Mouse (Mus musculus) stomach, postnatal 0 days (tissue): ENCODE results near the gene Zfp644. TPM values are rescaled to one million over a fixed set of nuclear protein-coding genes. Genes with fewer than 3 reads are reported as not detected.
A peak's percentile ranks its signal among the peaks of the same experiment; 100 is the strongest.

Experiments
- ATAC-seq: fragments of 200-750 bp; cut with Nextera tagmentation; 2 replicates; pipeline ENCODE4 v1.8.0; 2017; ENCODE audit not compliant: low FRiP score, low TSS enrichment
- DNase-seq: peaks from one replicate; pipeline ENCODE4 v3.0.0-alpha.2; 2016; ENCODE audit warnings: low spot score
- H3K27ac ChIP-seq: fragments of 300-500 bp; sonication (generic); replicated peaks from 2 replicates; pipeline ENCODE4 v1.5.1; 2014; ENCODE audit warnings: mild to moderate bottlenecking, control low read depth
- H3K27me3 ChIP-seq: fragments of 300-500 bp; sonication (generic); 2 replicates; pipeline ENCODE4 v1.6.1; 2014; ENCODE audit warnings: low read length; ENCODE audit not compliant: control insufficient read depth, insufficient read depth
- H3K36me3 ChIP-seq: fragments of 300-500 bp; sonication (generic); 2 replicates; pipeline ENCODE4 v1.6.1; 2014; ENCODE audit warnings: low read length, mixed read lengths; ENCODE audit not compliant: control insufficient read depth, insufficient read depth
- H3K4me1 ChIP-seq: fragments of 300-500 bp; sonication (generic); replicated peaks from 2 replicates; pipeline ENCODE4 v1.6.1; 2014; ENCODE audit warnings: antibody characterized with exemption; ENCODE audit not compliant: control insufficient read depth, insufficient read depth
- H3K4me2 ChIP-seq: fragments of 300-500 bp; sonication (generic); replicated peaks from 2 replicates; pipeline ENCODE4 v1.6.1; 2014; ENCODE audit warnings: low read depth, mild to moderate bottlenecking, control low read depth, moderate library complexity
- H3K4me3 ChIP-seq: fragments of 300-500 bp; sonication (generic); 2 replicates; pipeline ENCODE4 v1.5.1; 2014; ENCODE audit warnings: low read depth, low read length, control low read depth
- H3K9ac ChIP-seq: fragments of 300-500 bp; sonication (generic); 2 replicates; pipeline ENCODE4 v1.6.1; 2014; ENCODE audit warnings: mild to moderate bottlenecking, low read length, control low read depth, mixed read lengths
- H3K9me3 ChIP-seq: fragments of 300-500 bp; sonication (generic); 2 replicates; pipeline ENCODE4 v1.6.1; 2016; ENCODE audit warnings: low read length; ENCODE audit not compliant: control insufficient read depth
- CTCF ChIP-seq: IDR thresholded peaks from 2 replicates; pipeline ENCODE4 v1.5.1; 2016; ENCODE audit warnings: antibody characterized with exemption, low read depth, mild to moderate bottlenecking, moderate library complexity
- EP300 ChIP-seq: optimal IDR thresholded peaks from 2 replicates; pipeline ENCODE3; 2016; ENCODE audit warnings: antibody characterized with exemption
- WGBS: fragments of 180-500 bp; shearing (Covaris S2); extraction: QIAGEN DNeasy Blood & Tissue Kit; methylation state at CpG from one replicate; pipeline ENCODE4 v1.1.7; 2014; 5-methylcytosine and 5-hydroxymethylcytosine counted together
- polyA plus RNA-seq: library from polyadenylated mRNA; unstranded; fragments of >200 nt; fragmentation: Nextera tagmentation; extraction: Ambion mirVana; gene quantifications from 2 replicates; pipeline ENCODE4 v1.2.1, GENCODE M21; 2015

The Zfp644 gene
- polyA plus RNA-seq, 1 experiment from 2014 or later = 37.6 TPM

GRCm38 (mm10) chr5:106589006-106589405 lies 108.1 kb downstream of the Zfp644 start:
- Histone ChIP-seq H3K4me3 (no peak overlapping the region), H3K27me3 (no peaks in the 10 kb centered on the region), H3K9me3 (no peaks in the 10 kb centered on the region), H3K4me1 (no peaks in the 10 kb centered on the region), H3K9ac (no peak overlapping the region), H3K27ac (no peak overlapping the region), H3K36me3 (no peaks in the 10 kb centered on the region), H3K4me2 (no peak overlapping the region)
- TF ChIP-seq EP300 (no peak), CTCF (no peak)
- DNase-seq (no peak), ATAC-seq (no peak)
- 82% methylated on average over 9 of the region's 9 CpGs for WGBS

DNA sequence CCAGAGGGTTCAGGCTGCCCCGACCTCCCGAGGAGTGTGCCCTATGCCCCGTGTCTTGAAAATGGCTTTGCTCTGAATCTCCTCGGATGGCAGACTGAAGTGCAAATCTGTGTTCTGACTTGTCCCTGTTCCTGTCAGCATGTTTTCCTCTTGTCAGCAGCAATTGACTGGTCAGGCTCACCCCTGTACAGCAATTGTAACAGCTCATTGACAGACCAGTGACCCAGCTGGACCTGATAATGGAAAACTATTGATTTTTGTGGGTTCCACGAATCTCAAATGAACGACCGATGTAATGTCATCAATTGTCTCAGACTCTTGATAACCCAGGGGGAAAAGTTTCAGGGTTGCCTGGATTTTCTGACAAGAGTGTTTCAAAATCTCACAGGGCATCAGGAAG lies 116.1 kb downstream of the Zfp644 start:
- H3K9me3 ChIP-seq = no peaks in the 10 kb centered on the region
- H3K27ac ChIP-seq = no peak overlapping the region
- H3K4me3 ChIP-seq = no peak overlapping the region
- H3K4me1 ChIP-seq = no peaks in the 10 kb centered on the region
- H3K9ac ChIP-seq = no peak overlapping the region
- WGBS = 70% methylated on average over 7 of the region's 7 CpGs
- H3K36me3 ChIP-seq = no peaks in the 10 kb centered on the region
- no peak for DNase-seq
- ATAC-seq = no peak
- TF ChIP-seq CTCF (no peak), EP300 (no peak)
- H3K4me2 ChIP-seq = no peak overlapping the region
- H3K27me3 ChIP-seq = no peaks in the 10 kb centered on the region

DNA sequence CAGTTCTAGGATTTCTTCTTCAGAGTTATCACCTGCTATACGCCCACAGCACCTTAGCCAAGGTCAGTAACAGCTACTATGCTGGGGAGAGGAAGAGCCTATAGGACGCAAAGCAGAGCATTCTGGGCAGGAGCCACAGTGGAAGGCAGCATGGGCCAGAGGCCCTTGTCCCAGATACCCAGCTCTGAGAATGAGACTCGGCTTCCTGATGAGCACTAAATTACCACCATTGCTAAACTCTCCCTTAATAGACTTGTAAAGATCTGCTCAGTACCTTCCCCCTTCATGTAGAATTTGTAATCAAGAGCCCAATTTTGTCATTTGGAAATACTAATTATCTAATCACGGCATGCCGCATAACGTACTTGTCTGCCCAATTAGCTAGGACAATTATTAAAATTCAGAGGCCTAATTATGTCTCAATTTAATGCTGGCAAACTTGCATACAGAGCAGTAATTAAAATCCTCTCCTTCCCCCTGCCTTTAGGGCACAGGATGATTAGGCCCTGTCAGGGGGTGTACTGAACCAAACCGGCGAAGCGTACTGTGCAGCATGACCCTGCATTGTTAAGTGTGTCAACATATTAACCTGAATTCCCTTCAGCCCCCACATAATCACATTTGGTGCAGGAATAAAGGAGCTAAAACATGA lies 119.7 kb downstream of the Zfp644 start:
- Histone ChIP-seq H3K9me3 (no peaks in the 10 kb centered on the region), H3K4me3 (no peak overlapping the region), H3K9ac (no peak overlapping the region), H3K36me3 (no peaks in the 10 kb centered on the region), H3K4me2 (no peak overlapping the region), H3K27me3 (no peaks in the 10 kb centered on the region), H3K27ac (no peak overlapping the region), H3K4me1 (0 out of 2 replicates have a peak, but pooled peaks cover 3% of the 10 kb centered on the region)
- 80% methylated on average over 9 of the region's 9 CpGs for WGBS
- ATAC-seq (no peak), DNase-seq (no peak)
- no peak for TF ChIP-seq EP300
- no peak for TF ChIP-seq CTCF

DNA sequence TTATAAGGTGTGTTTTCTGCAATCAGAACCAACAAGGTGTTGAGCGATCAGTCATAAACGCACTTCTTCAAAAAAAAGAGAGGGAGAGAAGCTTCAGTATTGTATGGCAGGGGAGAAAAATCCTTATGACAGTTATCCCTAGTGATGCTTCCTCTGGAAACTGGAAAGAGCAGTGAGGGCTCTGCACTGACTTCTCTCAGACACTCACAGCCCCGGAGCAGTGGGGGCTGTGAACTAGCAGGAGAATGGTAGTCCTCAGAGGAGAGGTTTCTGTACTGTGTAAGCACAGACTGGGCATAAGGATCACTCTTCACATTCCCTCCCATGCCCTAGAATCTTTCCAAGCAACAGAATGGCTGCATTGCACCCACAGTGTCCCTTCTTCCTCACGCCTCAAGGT lies 122.0 kb downstream of the Zfp644 start:
- Histone ChIP-seq H3K4me3 (peak overlapping the region; percentile 57), H3K36me3 (no peaks in the 10 kb centered on the region), H3K4me2 (peak overlapping the region; percentile 100; the same call in 1 of the 2 replicates), H3K9ac (no peak overlapping the region), H3K9me3 (no peaks in the 10 kb centered on the region), H3K4me1 (0 out of 2 replicates have a peak, but pooled peaks cover 3% of the 10 kb centered on the region), H3K27me3 (no peaks in the 10 kb centered on the region), H3K27ac (no peak overlapping the region)
- DNase-seq (no peak), ATAC-seq (no peak)
- WGBS = 36% methylated on average over 4 of the region's 4 CpGs
- TF ChIP-seq CTCF = no peak
- TF ChIP-seq EP300 = no peak

DNA sequence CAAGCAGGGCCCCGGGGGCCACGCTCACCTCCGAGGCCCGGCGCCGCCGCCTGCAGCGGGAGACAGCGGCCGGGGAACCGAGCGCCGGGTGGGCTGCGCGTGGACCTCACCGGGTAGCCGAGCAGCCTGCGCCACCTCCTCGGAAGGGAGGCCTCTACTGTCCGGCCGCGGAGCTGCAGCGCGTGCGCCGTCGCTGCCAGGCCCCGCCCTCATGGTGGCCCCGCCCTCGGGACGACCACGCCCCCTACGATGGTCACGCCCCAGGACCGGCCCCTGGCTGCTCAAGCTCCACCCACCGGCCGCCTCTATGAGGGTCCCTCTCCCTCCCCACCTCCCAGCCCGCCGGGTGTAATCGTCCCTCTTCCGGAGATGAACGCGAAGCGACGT lies 122.5 kb downstream of the Zfp644 start:
- H3K27ac ChIP-seq = no peak overlapping the region
- ATAC-seq (peak; percentile 95), DNase-seq (peak; percentile 83)
- H3K4me2 ChIP-seq = peak overlapping the region; percentile 100
- WGBS = under 1% methylated on average over 37 of the region's 45 CpGs
- H3K9me3 ChIP-seq = no peaks in the 10 kb centered on the region
- TF ChIP-seq CTCF (peak; percentile 73), EP300 (no peak)
- peak overlapping the region; percentile 55 for H3K9ac ChIP-seq
- H3K4me1 ChIP-seq = 0 out of 2 replicates have a peak, but pooled peaks cover 3% of the 10 kb centered on the region
- H3K4me3 ChIP-seq = peak overlapping the region; percentile 57
- H3K27me3 ChIP-seq = no peaks in the 10 kb centered on the region
- H3K36me3 ChIP-seq = no peaks in the 10 kb centered on the region

GRCm38 (mm10) chr5:106573742-106574559 lies 123.1 kb downstream of the Zfp644 start:
- Histone ChIP-seq H3K4me1 (0 out of 2 replicates have a peak, but pooled peaks cover 3% of the 10 kb centered on the region), H3K9me3 (no peaks in the 10 kb centered on the region), H3K36me3 (no peaks in the 10 kb centered on the region), H3K27ac (no peak overlapping the region), H3K27me3 (no peaks in the 10 kb centered on the region), H3K9ac (peak overlapping the region; percentile 55), H3K4me3 (peak overlapping the region; percentile 57), H3K4me2 (peak overlapping the region; percentile 100)
- DNase-seq (peak; percentile 19), ATAC-seq (peak; percentile 68; the same call in 1 of the 2 replicates)
- TF ChIP-seq EP300 (no peak), CTCF (no peak)
- 5% methylated on average over 50 of the region's 55 CpGs for WGBS

Other genes with a start within 250 kb of the Zfp644 start
- gene Barhl2, start 239.1 kb downstream of the Zfp644 start, polyA plus RNA-seq = not detected in 2 replicates
- not detected in 2 replicates for gene Gm17304, start 88.2 kb downstream of the Zfp644 start, polyA plus RNA-seq
- 0.13 and 0.15 TPM in 2 replicates for gene Hfm1, start 229.0 kb upstream of the Zfp644 start, polyA plus RNA-seq